Mouse (Mus musculus) forebrain, embryonic 12.5 days (tissue): ENCODE results near the gene Gabrd. TPM values are rescaled to one million over a fixed set of nuclear protein-coding genes. Genes with fewer than 3 reads are reported as not detected.

Experiments used
- ATAC-seq: fragments of 200-750 bp; cut with Nextera tagmentation; 2 replicates; pipeline ENCODE4 v1.8.0; 2017; ENCODE audit warnings: moderate TSS enrichment; ENCODE audit not compliant: low FRiP score
- H3K27ac ChIP-seq: fragments of 300-500 bp; sonication (generic); 2 replicates; pipeline ENCODE4 v1.5.1; 2016; ENCODE audit warnings: mild to moderate bottlenecking
- H3K27me3 ChIP-seq: fragments of 300-500 bp; sonication (generic); 2 replicates; pipeline ENCODE4 v1.6.1; 2016; ENCODE audit warnings: mild to moderate bottlenecking
- H3K36me3 ChIP-seq: fragments of 300-500 bp; sonication (generic); replicated peaks from 2 replicates; pipeline ENCODE4 v1.6.1; 2016; ENCODE audit warnings: mild to moderate bottlenecking
- H3K4me1 ChIP-seq: fragments of 300-500 bp; sonication (generic); 2 replicates; pipeline ENCODE4 v1.6.1; 2016
- H3K4me2 ChIP-seq: fragments of 300-500 bp; sonication (generic); 2 replicates; pipeline ENCODE4 v1.6.1; 2016; ENCODE audit warnings: mild to moderate bottlenecking, moderate library complexity
- H3K4me3 ChIP-seq: fragments of 300-500 bp; sonication (generic); replicated peaks from 2 replicates; pipeline ENCODE4 v1.5.1; 2016; ENCODE audit warnings: mild to moderate bottlenecking
- H3K9ac ChIP-seq: fragments of 300-500 bp; sonication (generic); 2 replicates; pipeline ENCODE4 v1.6.1; 2016; ENCODE audit warnings: mild to moderate bottlenecking
- H3K9me3 ChIP-seq: fragments of 300-500 bp; sonication (generic); 2 replicates; pipeline ENCODE4 v1.6.1; 2016
- WGBS: fragments of 180-500 bp; shearing (Covaris S2); methylation state at CpG from one replicate; pipeline ENCODE4 v1.1.7; 2016; 5-methylcytosine and 5-hydroxymethylcytosine counted together
- polyA plus RNA-seq: library from polyadenylated mRNA; unstranded; fragments of >200 nt; fragmentation: Nextera tagmentation; extraction: Ambion mirVana; gene quantifications from 2 replicates; pipeline ENCODE4 v1.2.1, GENCODE M21; 2016

The Gabrd gene
- polyA plus RNA-seq, 1 experiment from 2014 or later: not detected

DNA sequence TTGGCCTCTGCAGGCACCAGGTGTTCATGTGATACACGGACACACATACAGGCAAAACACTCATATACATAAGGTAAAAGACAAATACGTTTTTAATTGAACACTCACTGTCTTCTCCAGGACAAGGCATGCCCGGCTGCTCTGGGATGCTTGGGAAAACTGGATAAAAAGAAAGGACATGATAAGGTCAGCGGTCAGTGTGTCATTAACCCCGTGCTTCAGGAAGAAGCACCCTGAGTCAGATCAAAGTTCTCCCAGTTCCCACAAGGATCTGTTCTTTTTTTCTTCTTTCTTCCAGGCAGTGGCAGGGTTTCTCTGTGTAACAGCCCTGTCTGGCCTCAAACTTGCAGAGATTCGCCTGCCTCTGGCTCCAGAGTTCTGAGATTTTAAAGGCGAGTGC is 43.4 kb downstream of the Gabrd start:
- H3K9ac ChIP-seq: no peak overlapping the region
- H3K36me3 ChIP-seq: no peaks in the 10 kb centered on the region
- H3K4me2 ChIP-seq: no peak overlapping the region
- no peaks in the 10 kb centered on the region for H3K4me1 ChIP-seq
- no peaks in the 10 kb centered on the region for H3K9me3 ChIP-seq
- no peak overlapping the region for H3K4me3 ChIP-seq
- peaks cover 13% of the 10 kb centered on the region for H3K27me3 ChIP-seq
- 84% methylated on average over 7 of the region's 7 CpGs for WGBS
- H3K27ac ChIP-seq: no peak overlapping the region
- no peak for ATAC-seq

DNA sequence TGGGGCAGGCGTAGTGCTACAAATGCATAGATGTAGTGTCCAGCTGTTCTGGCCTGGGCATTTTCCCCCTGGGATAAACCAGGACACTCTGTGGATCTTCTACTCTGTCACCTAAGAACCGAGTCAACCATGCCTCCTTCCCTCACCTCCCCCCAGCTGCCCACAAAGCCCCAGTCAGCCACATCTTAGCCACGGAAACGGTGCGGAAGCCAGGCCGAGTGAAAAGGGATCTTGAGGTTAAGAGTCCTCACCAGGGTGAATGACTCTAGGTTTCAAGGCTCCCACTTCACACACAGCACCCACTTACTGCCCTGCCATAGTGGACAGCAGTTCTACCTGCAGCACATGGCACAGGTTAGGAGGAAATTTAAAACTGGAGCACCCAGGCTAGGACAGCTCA is 43.9 kb downstream of the Gabrd start:
- H3K4me2 ChIP-seq: no peak overlapping the region
- ATAC-seq: no peak
- H3K9me3 ChIP-seq: no peaks in the 10 kb centered on the region
- 89% methylated on average over 6 of the region's 6 CpGs for WGBS
- peaks cover 8% of the 10 kb centered on the region for H3K27me3 ChIP-seq
- no peaks in the 10 kb centered on the region for H3K36me3 ChIP-seq
- no peak overlapping the region for H3K27ac ChIP-seq
- H3K4me3 ChIP-seq: no peak overlapping the region
- no peaks in the 10 kb centered on the region for H3K4me1 ChIP-seq
- no peak overlapping the region for H3K9ac ChIP-seq

DNA sequence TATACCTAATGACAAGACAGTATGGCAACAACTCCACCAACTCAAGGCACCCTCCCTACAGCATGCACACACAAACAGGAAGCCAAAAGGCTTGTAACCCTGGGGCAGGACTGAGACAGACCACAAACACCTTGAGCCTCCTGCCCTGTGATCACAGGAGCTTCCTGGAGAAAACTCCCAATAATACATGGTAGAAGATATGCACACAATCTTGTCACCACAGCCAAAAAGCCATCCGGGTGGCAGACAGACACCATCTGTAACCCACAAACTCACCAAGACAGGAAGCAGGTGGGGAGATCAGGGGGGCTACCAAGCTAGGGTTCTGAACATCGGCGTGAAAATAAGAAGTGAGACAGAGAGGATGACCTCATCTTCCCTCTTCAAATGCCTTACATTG is 45.3 kb downstream of the Gabrd start:
- Histone ChIP-seq H3K4me1 (no peaks in the 10 kb centered on the region), H3K9ac (no peak overlapping the region), H3K27ac (no peak overlapping the region), H3K36me3 (no peaks in the 10 kb centered on the region), H3K9me3 (no peaks in the 10 kb centered on the region), H3K4me2 (no peak overlapping the region), H3K27me3 (no peaks in the 10 kb centered on the region), H3K4me3 (no peak overlapping the region)
- 96% methylated on average over 3 of the region's 3 CpGs for whole genome bisulfite sequencing
- no peak for ATAC-seq

DNA sequence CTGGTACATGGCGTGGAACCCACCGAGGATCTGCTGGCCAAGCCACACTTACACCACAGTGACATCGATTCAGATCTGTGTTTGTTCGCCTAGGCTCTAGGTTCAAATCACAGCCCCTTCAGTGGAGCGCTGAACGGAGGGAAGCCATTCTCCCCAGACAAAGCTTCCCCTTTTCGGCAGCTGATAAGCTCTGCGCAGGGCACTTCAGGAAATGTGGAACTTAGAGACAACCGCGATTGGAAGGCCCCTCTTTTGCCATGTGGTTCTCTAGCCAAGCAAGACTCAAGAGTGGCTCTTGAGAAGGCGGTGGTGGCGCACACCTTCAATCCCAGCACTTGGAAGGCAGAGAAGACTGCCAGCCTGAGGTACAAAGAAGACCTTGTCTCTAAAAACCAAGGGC is 51.6 kb downstream of the Gabrd start:
- Histone ChIP-seq H3K9ac (peak overlapping the region; percentile 76; the same call in 1 of the 2 replicates), H3K36me3 (no peaks in the 10 kb centered on the region), H3K4me3 (no peak overlapping the region), H3K4me1 (peaks cover 24% of the 10 kb centered on the region), H3K27me3 (peaks cover 17% of the 10 kb centered on the region), H3K9me3 (no peaks in the 10 kb centered on the region), H3K27ac (no peak overlapping the region), H3K4me2 (no peak overlapping the region)
- WGBS: 89% methylated on average over 12 of the region's 12 CpGs
- no peak for ATAC-seq

DNA sequence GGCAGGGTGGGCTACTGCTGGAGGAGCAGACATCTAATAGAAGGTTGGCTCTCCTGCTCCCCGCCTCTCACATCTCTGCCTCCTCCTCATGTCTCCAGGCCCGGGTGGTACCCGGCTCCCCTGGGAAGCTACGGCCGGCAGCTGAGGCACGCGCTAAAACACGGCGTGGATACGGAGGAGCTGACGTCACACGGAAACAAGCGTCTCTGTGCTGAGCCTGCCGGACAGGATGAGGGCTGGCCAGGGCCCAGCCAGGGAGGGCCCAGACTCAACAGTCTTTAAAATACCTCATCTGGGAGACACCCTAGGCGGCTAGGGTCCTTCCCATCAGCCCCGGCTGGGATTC is 52.3 kb downstream of the Gabrd start:
- H3K4me1 ChIP-seq: peaks cover 24% of the 10 kb centered on the region
- under 1% methylated on average over 16 of the region's 16 CpGs for WGBS
- H3K36me3 ChIP-seq: no peaks in the 10 kb centered on the region
- H3K9me3 ChIP-seq: no peaks in the 10 kb centered on the region
- peak; percentile 94 for ATAC-seq
- peak overlapping the region; percentile 55 for H3K4me3 ChIP-seq
- peak overlapping the region; percentile 87 for H3K4me2 ChIP-seq
- peak overlapping the region; percentile 82 for H3K27ac ChIP-seq
- H3K9ac ChIP-seq: peak overlapping the region; percentile 76
- peaks cover 17% of the 10 kb centered on the region for H3K27me3 ChIP-seq

DNA sequence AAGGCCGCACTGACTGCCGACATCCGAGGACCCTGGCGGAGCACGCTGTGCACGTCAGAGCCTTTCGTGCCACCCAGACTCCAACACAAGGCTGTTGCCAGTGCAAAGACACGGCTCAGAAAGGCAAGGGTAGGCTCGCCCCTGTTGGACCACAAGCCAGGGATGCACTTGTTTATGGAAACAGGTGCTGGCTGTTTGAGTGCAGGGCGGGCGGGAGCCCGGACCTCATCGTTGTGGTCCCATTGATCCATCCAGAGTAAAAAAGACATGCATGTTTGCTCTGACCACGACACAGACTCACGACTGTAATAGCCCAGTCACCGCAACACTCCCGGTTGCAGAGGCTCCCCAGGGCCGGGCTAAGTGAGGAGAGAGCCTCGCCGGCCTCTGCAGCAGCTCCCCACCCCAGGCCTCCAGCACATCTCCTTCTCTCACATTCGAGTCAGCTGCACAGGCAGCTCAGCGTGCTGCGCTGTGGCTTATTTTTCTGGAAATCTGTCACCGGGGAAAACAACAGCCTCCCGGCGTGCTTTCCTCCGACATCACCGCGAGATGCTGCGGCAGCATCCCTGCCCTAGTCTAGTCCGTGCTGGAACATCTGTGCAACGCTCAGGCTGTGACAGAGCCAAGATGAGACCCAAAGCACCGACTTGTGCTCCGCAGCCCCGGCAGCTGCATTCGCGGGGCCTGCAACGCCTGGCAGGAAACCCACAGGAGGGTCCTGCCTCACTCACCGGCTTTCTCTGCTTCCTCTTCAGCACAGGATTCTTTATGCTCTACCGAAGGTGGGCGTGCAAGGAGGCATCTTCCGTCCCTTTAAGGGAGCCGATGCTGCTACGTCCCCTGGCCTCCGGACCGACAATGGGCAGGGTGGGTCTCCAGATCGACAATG is 53.0 kb downstream of the Gabrd start:
- peak overlapping the region; percentile 55 for H3K4me3 ChIP-seq
- peak overlapping the region; percentile 82 for H3K27ac ChIP-seq
- peak overlapping the region; percentile 76 for H3K9ac ChIP-seq
- H3K9me3 ChIP-seq: no peaks in the 10 kb centered on the region
- ATAC-seq: peak; percentile 70
- H3K4me2 ChIP-seq: peak overlapping the region; percentile 87
- peaks cover 24% of the 10 kb centered on the region for H3K4me1 ChIP-seq
- 6% methylated on average over 47 of the region's 47 CpGs for WGBS
- peaks cover 17% of the 10 kb centered on the region for H3K27me3 ChIP-seq
- H3K36me3 ChIP-seq: no peaks in the 10 kb centered on the region

DNA sequence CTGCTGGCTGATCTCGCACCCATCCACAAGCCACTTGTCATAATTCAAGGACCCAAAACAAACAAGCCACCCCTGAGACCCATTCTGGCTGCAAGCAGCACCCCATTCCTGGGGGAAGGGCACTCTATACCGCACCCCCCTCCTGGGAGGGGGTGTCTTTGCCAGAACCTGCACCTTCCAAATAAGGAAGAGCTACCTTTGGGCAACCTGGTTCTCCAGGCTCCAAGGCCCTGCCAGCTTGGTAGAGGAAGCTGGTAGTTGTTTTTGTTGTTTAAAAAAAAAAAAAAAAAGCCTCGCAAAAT is 53.7 kb downstream of the Gabrd start:
- H3K36me3 ChIP-seq: no peaks in the 10 kb centered on the region
- H3K9me3 ChIP-seq: no peaks in the 10 kb centered on the region
- no peak for ATAC-seq
- H3K27ac ChIP-seq: no peak overlapping the region; the same call in none of the 2 replicates
- peak overlapping the region; percentile 55 for H3K4me3 ChIP-seq
- H3K27me3 ChIP-seq: peaks cover 17% of the 10 kb centered on the region
- H3K4me1 ChIP-seq: peaks cover 24% of the 10 kb centered on the region
- WGBS: 47% methylated on average over 3 of the region's 3 CpGs
- peak overlapping the region; percentile 76 for H3K9ac ChIP-seq
- H3K4me2 ChIP-seq: peak overlapping the region; percentile 87

DNA sequence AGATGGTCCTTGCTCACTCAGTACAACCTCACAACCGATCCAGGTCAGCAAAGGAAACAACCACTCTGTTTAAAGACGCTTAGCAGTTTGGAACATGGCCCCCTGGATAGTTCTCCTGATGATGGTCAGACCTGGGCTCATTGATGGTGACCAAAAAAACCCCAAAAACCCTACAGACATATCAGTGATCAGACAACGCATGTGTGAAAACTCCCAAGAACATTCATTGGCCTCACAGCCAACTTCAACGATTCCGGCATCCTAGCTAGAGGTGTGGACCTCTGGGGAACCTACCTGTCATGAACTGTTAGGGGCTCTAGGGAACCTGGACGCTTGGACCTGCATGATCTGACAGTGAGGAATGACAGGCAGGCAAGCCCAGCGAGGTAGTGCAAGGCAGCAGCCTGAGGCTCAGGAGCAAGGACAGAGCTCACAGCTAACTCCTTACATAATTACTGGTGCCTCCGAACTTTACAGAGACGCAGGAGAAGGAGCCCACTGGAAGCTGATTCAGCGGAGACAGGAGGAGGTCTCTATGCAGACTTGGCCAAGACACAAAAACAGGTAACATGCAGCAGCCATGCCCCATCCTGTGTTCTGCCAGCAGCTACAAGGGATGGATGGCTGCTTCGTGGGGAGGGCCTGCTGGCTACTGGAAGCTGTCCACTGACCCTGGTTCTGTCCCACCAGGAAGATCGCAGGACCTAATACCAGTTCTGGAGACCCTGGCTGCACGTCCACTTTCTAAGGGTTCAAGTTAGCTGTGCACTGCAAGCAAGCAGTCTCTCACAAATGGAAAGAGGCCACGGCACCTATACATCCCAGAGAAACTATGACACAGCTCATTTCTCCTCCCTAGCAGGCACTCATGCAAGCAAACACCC is 54.3 kb downstream of the Gabrd start:
- Histone ChIP-seq H3K9me3 (no peaks in the 10 kb centered on the region), H3K27ac (no peak overlapping the region; the same call in 1 of the 2 replicates), H3K4me1 (peaks cover 24% of the 10 kb centered on the region), H3K4me3 (peak overlapping the region; percentile 55), H3K9ac (peak overlapping the region; percentile 76), H3K27me3 (peaks cover 17% of the 10 kb centered on the region), H3K36me3 (no peaks in the 10 kb centered on the region), H3K4me2 (peak overlapping the region; percentile 87)
- WGBS: 83% methylated on average over 14 of the region's 14 CpGs
- no peak for ATAC-seq

DNA sequence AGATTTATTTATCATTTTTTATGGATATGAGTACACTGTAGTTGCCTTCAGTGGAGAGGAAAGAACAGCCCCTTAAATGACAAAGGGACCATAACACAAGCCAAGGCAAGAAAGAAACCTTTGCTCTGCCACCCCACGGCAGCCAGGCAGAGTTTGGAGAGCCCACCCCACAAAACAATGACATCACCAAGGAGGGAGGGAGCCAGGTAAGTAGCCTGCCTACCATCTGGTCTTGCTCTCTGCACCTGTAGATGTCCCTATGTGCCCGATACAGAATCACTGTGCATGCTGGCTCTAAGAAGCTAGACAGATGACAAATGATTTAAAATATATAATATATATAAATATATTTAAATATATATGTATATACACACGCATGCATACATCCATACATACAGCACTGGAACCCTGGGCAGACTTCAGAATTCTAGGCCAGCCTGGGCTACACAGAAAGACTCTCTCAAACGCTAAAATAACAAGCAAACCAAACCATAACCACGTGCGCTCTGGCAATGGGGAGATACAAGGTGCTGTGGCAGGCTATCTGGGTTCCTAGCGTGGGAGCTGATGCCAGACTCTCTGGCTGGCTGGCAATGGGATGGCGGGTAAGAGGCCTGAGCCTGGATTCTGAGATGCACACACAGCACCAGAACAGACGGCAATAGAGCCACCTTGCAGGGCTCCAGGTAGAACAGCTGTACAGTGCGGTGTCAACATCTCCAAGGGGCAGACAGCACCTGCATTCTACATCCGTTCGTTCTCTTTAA is 61.4 kb downstream of the Gabrd start:
- ATAC-seq: no peak
- no peak overlapping the region for H3K4me3 ChIP-seq
- WGBS: 90% methylated on average over 12 of the region's 12 CpGs
- H3K9ac ChIP-seq: no peak overlapping the region
- H3K4me1 ChIP-seq: peaks cover 5% of the 10 kb centered on the region; the same call in 1 of the 2 replicates
- H3K27me3 ChIP-seq: no peaks in the 10 kb centered on the region
- H3K36me3 ChIP-seq: no peaks in the 10 kb centered on the region
- H3K27ac ChIP-seq: no peak overlapping the region
- H3K9me3 ChIP-seq: no peaks in the 10 kb centered on the region
- H3K4me2 ChIP-seq: no peak overlapping the region

Other genes with a start within 250 kb of the Gabrd start
- gene Ski, start 175.5 kb downstream of the Gabrd start, polyA plus RNA-seq: 12.3 and 14.2 TPM in 2 replicates
- 96.4 and 96.9 TPM in 2 replicates for gene Faap20, start 148.3 kb downstream of the Gabrd start, polyA plus RNA-seq
- 26.5 and 26.7 TPM in 2 replicates for gene Prkcz, start 36.8 kb downstream of the Gabrd start, polyA plus RNA-seq
- gene Cfap74, start 11.1 kb upstream of the Gabrd start, polyA plus RNA-seq: 6.4 and 6.9 TPM in 2 replicates
- gene Tmem52, start 71.0 kb upstream of the Gabrd start, polyA plus RNA-seq: not detected in 2 replicates
- gene Gnb1, start 93.2 kb upstream of the Gabrd start, polyA plus RNA-seq: 667 and 781 TPM in 2 replicates
- 93.5 and 101 TPM in 2 replicates for gene Nadk, start 164.3 kb upstream of the Gabrd start, polyA plus RNA-seq
- 12.9 and 14.1 TPM in 2 replicates for gene Slc35e2, start 203.3 kb upstream of the Gabrd start, polyA plus RNA-seq
- gene Cdk11b, start 226.7 kb upstream of the Gabrd start, polyA plus RNA-seq: 91.6 and 97.7 TPM in 2 replicates
- gene Gm10563, start 247.3 kb upstream of the Gabrd start, polyA plus RNA-seq: not detected in 2 replicates